Mouse (Mus musculus) splenic B cell, adult 2 months (primary cell): ENCODE data around the gene Rnf213.
A peak's percentile ranks its signal among the peaks of the same experiment; 100 is the strongest.

Experiments
- DNase-seq: peaks from one replicate; pipeline ENCODE4 v3.0.0-alpha.2; 2011; ENCODE audit warnings: low read depth, low spot score
- H3K27me3 ChIP-seq: 2 replicates; pipeline ENCODE4 v1.6.1; 2012; ENCODE audit warnings: mild to moderate bottlenecking, low read length, moderate library complexity, mixed read lengths; ENCODE audit not compliant: control insufficient read depth, poor library complexity, insufficient read depth, severe bottlenecking
- H3K36me3 ChIP-seq: 2 replicates; pipeline ENCODE4 v1.6.1; 2012; ENCODE audit warnings: mild to moderate bottlenecking, low read length, moderate library complexity, mixed read lengths; ENCODE audit not compliant: control insufficient read depth, poor library complexity, insufficient read depth, severe bottlenecking

Gene Rnf213

DNA sequence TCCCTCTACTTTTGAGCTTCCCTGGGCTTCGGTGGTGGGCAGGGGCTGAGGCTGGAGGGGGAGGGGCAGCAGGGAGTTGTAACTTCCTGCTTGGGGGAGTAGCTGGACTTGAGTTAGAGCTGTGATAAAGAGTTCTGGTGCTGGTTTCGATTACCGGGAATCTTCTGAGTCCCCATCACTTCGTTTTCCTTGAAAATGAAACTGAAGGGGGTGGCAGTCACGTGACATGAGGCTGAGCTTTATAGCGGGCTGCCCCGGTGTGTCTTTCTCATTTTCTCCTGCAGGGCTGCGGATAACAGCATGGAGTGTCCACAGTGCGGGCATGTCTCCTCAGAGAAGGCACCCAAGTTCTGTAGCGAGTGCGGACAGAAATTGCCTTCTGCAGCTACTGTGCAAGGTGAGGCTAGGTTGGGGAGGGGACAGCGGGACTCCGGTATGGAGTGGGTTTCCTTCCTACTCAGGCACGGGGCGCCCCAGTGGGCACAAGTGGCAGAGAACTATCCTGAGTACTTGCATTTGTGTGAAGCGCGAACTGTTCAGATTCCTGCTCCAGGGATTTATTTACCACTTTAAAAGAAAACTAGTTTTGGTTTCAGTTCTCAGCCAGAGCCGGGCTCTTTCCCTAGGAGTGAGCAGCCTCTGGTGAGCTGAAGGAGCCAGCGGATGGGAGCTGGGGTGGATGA is at the start of gene Rnf213:
Gene Rnf213, plus strand, starts transcription at position 301 of the 683 bp plus-strand sequence.
- Histone ChIP-seq H3K27me3 (no peaks in the 10 kb centered on the region), H3K36me3 (no peaks in the 10 kb centered on the region)
- peak; percentile 81 for DNase-seq

DNA sequence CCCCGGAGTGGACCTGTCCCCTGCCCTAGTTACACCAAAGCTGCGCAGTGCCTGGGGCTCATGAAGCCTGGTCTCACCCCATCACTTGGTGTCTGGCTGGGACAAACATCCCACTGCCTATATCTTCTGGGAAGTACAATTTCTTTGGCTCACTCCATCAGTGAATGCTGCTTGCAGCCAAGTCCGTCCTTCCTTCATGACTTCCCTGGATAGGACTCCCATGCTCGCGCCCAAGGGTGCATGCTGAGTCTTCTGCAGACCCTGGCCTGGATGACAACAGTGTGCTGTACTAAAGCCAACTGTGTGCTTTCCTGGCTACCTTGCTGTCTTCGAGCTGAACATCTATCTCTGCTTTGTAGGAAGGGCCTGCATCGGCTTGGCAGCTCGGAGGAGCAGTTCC is 48.7 kb upstream of the Rnf213 start:
- H3K36me3 ChIP-seq, result peaks cover 11% of the 10 kb centered on the region; the same call in 1 of the 2 replicates
- H3K27me3 ChIP-seq, result no peaks in the 10 kb centered on the region
- DNase-seq, result no peak

GRCm38 (mm10) chr11:119344865-119345264 is 48.0 kb upstream of the Rnf213 start:
- H3K27me3 ChIP-seq, result no peaks in the 10 kb centered on the region
- DNase-seq, result no peak
- H3K36me3 ChIP-seq, result peaks cover 11% of the 10 kb centered on the region; the same call in 1 of the 2 replicates

DNA sequence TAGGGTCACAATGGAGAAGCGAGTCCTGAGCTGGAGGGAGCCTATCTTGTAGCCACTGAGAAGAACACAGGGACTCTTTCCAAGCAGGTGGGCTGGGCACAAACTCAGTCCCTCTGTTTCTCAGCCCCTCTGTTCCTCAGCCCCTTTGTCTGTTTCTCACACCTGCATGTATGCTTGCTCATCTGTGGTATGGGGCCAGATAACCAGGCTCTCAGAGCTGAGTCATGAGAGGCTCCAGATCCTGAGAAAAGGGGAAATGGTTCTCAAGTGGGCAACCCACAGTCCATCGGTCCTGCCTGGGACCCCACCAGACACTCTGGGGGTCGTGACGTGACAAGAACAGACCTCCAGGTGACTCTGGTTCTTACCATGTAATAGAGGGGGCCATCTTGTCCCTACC is 45.8 kb upstream of the Rnf213 start:
- DNase-seq, result no peak
- Histone ChIP-seq H3K27me3 (no peaks in the 10 kb centered on the region), H3K36me3 (peaks cover 12% of the 10 kb centered on the region; the same call in 1 of the 2 replicates)

DNA sequence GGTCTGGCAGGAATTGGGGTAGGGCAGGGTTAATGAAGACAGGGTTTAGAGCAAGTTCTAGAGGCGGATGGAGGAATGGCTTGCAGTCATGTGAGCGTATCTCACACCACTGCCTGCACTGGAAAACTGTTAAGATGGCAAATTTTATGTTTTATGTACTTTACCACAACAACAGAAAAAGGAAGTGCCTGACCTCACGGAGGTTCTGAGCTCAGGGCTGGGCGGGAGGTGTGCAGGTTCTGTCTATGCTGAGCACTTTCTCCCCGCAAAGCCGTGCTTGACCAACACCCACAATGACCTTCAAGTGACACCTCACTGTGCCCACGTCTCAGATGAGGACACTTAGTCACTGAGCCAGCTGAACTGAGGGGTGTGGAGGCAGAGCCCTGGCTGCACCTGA is 40.8 kb upstream of the Rnf213 start:
- no peaks in the 10 kb centered on the region for H3K27me3 ChIP-seq
- peaks cover 1% of the 10 kb centered on the region; the same call in 1 of the 2 replicates for H3K36me3 ChIP-seq
- peak; percentile 53 for DNase-seq

DNA sequence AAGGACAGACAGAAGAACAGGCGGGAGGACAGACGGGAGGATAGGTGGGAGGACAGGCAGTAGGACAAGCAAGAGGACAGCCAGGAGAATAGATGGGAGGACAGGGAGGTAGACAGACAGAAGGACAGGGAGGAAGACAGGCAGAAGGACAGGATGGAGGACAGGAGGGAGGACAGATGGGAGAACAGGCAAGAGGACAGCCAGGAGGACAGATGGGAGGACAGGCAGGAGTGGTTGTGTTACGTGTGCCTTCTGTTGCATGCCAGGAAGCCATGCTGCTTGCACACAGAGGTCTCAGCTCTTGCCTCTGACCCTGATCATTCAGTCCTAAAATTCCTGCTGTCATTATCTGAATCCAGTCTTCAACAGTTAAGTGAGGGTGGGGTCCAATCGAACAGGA is 39.0 kb upstream of the Rnf213 start:
- DNase-seq, result no peak
- no peaks in the 10 kb centered on the region for H3K27me3 ChIP-seq
- H3K36me3 ChIP-seq, result peaks cover 1% of the 10 kb centered on the region; the same call in 1 of the 2 replicates

- Histone ChIP-seq H3K27me3 (no peaks in the 10 kb centered on the region), H3K36me3 (peaks cover 1% of the 10 kb centered on the region; the same call in 1 of the 2 replicates)
- DNase-seq, result peak; percentile 77
Measured at GRCm38 (mm10) chr11:119354798-119355442, 38.0 kb upstream of the Rnf213 start.

DNA sequence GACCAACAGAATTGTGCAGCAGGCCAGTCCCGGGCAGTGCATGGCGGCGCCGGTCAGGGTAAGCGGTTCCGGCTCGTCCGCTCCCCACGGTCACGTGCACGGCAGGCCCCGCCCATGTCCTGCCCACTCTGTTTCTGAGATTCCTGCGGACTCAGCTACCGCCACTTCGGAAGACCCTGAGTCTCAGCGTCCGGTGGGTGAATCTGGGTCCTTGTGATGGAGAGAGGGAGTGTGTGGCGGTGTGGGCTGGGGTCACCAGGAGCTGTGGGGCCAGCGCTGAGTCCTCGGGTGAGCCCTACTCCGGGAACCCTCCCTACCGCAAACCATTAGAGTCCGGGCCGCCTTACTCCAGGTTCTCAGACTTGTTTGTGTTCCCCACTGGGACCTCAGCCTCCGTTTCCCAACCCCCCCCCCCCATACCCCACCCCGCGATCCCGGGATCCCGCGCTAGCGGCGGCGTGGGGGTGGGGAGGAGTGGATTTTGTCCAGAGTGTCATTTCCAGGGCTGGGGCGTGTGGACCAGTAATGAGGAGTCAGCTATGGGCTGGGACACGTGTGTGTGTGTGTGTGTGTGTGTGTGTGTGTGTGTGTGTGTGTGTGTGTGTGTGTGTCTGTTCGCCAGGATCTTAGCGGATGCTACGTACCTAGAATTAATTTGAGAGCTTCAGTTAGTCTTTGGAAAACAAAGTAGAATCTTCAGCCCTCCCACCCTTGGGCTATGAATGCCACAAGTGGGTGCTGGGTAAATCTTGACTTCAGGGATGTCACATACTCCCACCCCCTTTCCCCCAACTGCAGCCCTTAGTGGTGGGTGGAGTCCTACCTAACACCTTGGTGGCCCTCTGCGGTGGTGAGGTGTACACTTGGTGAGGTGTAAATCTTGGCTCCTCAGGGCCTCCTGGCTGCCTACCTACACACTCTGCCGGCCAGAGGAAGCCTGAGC is 37.2 kb upstream of the Rnf213 start, which contains the start of the genes Sgsh and Slc26a11:
Gene Sgsh, minus strand, starts transcription at position 94 of the 943 bp plus-strand sequence.
Gene Slc26a11, plus strand, starts transcription at position 115 of the 943 bp plus-strand sequence.
- no peaks in the 10 kb centered on the region for H3K27me3 ChIP-seq

GRCm38 (mm10) chr11:119359089-119359488 is 33.8 kb upstream of the Rnf213 start:
- Histone ChIP-seq H3K36me3 (0 out of 2 replicates have a peak, but pooled peaks cover 2% of the 10 kb centered on the region), H3K27me3 (no peaks in the 10 kb centered on the region)
- DNase-seq, result no peak

More for the DNA sequence above, 37.2 kb upstream of the Rnf213 start, which contains the start of the genes Sgsh and Slc26a11:
- no peaks in the 10 kb centered on the region for H3K36me3 ChIP-seq
- DNase-seq, result peak; percentile 77

- no peaks in the 10 kb centered on the region for H3K27me3 ChIP-seq
- 0 out of 2 replicates have a peak, but pooled peaks cover 4% of the 10 kb centered on the region for H3K36me3 ChIP-seq
- DNase-seq, result no peak
Measured at GRCm38 (mm10) chr11:119362769-119363533, 29.9 kb upstream of the Rnf213 start.

DNA sequence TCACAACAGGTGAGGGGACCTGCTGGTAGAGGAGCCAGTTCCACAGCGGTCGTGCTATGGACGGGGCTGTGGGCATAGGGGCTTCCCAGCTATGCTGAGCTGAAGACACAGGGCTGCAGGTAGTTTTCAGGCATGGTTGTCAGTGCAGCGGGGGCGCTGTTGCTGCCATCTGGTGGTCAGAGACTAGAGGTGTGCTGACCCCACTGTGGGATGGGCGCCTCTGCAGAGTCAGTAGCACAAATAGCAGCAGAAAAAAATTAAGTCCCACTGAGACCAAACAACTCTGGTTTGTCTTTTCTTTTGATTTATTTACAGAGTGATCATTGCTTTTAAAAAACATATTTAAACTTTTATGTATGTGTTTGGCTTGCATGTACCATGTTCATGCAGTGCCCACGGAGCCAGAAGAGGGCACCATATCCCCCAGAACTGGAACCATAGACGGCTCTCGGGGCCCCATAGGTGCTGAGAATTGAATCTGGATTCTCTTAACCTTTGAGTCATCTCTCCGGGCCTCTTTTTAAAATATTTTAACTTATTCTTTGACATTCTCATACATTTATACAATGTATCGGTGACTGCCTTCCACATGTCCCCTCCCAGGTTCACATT is 29.3 kb upstream of the Rnf213 start:
- H3K36me3 ChIP-seq, result peaks cover 6% of the 10 kb centered on the region; the same call in 1 of the 2 replicates
- peak; percentile 85 for DNase-seq
- no peaks in the 10 kb centered on the region for H3K27me3 ChIP-seq

- no peaks in the 10 kb centered on the region for H3K27me3 ChIP-seq
- DNase-seq, result no peak
- peaks cover 2% of the 10 kb centered on the region for H3K36me3 ChIP-seq
Measured at GRCm38 (mm10) chr11:119375425-119375824, 17.5 kb upstream of the Rnf213 start.

GRCm38 (mm10) chr11:119377326-119377725 is 15.6 kb upstream of the Rnf213 start:
- Histone ChIP-seq H3K27me3 (no peaks in the 10 kb centered on the region), H3K36me3 (peaks cover 3% of the 10 kb centered on the region; the same call in 1 of the 2 replicates)
- peak; percentile 15 for DNase-seq
